Mouse (Mus musculus) A20 (cell line): ENCODE data around the gene Mei1.

Experiments used
- DNase-seq: peaks from one replicate; pipeline ENCODE4 v3.0.0-alpha.2; 2011; ENCODE audit warnings: low read depth, low spot score

Gene Mei1

DNA sequence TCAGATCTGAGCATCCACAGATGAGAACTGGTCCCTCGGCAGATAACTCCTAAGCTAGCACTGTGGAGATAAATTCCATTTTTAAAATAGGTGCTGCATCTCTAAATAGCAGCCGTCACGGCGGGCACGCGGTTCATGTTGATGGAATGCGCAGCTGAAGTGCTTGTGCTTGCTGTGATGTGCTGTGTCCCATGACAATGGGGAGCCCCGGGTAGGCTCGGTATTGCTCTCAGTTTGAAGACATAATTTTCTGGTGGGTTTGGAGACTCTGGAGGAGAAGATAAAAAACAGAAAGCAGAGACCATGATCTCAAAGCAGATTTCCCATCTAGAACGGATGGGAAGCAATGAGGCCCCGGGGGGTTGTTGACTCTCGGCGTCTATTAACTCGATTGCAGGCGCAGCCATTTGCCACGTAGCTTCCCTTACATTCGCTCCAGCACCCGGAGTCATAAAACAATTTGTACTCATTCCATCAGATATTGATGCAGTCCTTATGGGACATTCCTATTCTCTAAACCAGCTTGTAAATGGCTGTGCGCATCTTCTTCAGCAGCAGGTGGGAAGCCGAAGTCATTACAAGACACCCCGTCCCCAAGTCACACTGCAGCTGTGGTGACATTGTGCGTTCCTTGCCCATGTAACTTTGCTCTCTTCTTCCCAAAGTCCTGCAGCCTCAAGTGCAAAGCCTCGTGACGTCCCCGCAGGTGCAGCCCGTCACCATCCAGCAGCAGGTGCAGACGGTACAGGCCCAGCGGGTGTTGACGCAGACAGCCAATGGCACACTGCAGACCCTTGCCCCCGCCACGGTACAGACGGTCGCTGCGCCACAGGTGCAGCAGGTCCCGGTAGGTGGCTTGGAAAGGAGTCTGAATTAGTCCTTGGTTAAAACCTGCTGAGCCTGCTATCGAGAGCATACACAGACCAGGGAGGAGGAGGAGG is 100.9 kb downstream of the Mei1 start:
- DNase-seq: no peak

DNA sequence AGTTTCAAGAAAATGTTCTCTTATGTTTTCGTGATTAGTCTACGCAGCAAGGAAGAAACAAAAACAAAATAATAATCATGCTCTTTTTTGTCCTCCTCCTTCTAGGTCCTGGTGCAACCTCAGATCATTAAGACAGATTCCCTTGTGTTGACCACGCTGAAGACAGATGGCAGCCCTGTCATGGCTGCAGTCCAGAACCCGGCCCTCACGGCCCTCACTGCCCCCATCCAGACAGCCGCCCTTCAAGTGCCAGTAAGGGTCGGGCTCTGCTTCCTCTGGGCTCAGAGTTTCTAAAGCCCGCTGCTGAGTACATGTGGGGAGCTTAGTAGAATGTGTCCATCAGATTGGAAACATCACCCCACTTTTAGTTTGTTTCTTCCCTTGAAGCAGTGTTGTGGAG is 102.9 kb downstream of the Mei1 start:
- DNase-seq: no peak

DNA sequence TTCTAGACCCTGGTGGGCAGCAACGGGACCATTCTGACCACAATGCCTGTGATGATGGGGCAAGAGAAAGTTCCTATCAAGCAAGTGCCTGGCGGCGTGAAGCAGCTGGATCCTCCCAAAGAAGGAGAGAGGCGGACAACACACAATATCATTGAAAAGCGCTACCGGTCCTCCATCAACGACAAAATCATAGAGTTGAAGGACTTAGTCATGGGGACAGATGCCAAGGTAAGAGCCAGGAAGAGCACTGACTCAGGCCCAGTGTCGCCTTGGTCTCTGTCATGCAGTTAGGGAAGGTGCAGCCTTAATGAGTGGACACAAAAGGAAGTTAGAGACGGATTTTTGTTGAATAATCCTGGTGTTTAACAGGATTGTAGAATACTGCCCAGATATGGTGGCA is 105.3 kb downstream of the Mei1 start:
- no peak for DNase-seq
